Mouse (Mus musculus) spleen, postnatal 10 days (tissue): ENCODE results near the gene Fbxw5.

ENCODE experiments used
- DNase-seq, 2 experiments: peaks; one replicate each; pipeline ENCODE4 v3.0.0; 2021 to 2022; ENCODE audit warnings: low spot score in 2 of 2

Gene Fbxw5

DNA sequence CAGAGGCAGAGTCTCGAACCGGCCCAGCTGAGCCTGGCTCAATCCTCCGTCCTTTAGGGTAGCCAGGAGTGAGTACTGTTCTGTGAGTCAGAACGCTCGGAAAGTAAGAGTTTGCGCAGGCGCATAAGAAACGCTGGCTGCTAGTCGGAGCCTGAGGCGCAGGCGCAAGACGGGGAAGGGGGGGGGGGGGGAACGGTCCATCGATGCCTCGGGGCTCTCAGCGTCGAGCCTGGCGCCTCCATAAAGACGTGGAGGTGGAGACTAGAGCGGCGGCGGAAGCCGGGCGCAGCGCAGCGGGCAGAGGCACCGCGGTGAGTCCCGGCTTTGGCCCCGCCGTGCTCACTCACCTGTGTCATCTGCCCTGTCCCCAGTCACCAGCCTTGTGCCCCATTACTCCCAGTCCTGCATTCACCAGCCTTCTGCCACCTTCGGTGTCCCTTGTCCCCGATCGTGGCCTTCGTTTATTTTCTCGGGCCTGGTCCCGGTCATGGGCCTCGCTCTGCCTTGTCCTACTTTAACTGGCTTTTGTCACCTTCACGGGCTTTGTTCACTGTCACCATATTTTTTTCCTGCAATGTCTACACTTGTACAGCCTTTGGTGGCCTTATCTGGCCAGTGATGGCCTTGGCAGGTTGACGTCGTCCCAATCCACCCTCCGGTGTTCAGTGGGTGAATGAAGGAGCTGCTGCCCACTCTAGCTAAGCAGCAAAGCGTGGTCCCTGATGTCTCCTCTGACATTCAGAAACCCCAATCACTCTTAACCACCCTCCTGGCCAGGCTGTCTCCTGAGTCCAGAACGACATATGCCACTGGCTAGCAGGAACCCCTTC is at the start of gene Fbxw5:
Fbxw5 (plus strand) TSS at position 175 of the 830 bp plus-strand sequence.
- peak; percentile 71 to 86 for DNase-seq

DNA sequence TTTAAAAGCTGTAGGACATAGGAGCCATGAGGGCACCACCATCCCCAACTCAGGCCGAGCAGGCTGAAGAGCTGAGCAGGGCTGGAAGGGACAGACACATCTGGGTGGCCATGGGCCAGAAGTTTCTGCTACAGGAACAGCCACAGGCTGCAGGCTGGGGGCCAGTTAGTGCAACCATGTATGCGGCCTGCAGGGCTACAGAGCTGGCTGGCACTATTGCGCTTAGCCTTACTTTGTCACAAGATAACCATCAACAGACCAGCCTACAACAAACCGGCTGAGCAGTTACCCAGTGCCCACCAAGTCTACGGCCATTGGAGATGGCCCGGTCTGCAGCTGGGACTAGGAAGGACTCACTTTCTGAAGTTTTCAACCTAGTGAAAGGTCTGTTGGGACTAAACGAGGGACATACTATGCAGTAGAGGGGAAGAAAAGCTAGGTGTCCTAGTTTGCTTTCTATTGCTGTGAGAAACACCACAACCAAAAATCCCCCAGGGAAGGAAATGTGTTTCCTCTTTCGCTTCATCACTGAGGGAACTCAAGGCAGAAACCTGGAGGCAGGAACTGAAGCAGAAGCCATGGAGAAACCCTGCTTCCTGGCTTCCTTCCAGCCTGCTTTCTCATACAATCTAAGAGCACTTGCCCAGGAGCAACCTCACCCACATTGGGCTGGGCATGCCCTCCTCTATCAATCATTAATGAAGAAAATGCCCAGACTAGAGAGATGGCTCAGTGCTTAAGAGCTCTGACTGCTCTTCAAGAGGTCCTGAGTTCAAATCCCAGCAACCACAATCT is 49.5 kb upstream of the Fbxw5 start:
- DNase-seq = no peak

DNA sequence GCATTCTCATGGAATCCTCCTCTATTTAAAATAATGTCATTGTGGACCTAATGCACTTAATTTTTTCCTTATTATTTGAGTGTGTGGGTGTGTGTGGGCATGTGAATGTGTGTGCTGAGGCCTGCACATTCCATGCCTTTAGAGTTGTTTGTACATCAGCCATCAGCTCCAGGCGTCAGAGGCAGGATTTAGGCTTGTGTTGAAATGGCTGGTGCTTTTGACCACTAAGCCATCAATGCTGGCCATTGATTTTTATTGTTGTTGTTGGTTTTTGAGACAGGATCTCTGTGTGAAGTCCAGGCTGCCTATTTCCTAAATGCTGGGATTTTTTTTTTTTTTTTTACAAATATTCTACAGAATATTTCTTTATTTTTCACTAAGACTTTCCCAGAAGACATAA is 47.6 kb upstream of the Fbxw5 start:
- DNase-seq = no peak

DNA sequence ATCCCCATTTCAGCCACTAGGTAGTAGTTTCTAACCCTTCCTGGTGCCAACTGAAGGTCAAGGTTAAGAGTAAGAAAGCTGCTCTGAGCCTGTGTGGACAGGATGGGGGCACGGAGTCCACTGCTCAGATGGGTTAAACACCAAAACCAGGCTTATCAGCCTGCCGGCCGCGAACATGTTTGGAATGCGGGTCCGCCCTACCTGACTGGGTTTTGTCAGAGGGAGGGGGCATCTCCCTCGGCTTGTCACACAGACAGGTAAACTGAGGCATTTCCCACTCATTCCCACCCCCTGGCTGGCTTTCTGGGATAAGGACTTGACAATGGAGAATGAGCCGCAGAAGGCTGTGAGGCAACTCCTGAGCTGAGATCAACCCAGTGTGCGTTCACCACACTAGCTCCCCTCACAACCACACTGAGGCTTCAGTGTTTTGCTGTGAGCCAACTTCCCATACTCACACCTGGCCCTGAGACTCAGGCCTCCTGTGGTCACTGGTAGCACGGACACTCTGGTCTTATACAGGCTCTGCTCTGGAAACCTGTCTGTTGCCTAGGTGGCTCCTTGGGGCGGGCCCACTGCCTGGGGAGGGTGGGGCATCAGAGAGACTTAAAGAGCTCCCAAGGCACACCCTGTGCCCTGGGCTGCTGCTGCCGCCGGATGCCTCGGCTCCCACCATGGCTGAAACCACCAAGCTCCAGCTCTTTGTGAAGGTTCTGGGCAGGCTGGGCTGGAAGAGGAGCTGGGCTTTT is 44.2 kb upstream of the Fbxw5 start, which contains the start of gene Clic3:
Clic3 (plus strand) TSS at position 634 of the 749 bp plus-strand sequence.
- DNase-seq = no peak

DNA sequence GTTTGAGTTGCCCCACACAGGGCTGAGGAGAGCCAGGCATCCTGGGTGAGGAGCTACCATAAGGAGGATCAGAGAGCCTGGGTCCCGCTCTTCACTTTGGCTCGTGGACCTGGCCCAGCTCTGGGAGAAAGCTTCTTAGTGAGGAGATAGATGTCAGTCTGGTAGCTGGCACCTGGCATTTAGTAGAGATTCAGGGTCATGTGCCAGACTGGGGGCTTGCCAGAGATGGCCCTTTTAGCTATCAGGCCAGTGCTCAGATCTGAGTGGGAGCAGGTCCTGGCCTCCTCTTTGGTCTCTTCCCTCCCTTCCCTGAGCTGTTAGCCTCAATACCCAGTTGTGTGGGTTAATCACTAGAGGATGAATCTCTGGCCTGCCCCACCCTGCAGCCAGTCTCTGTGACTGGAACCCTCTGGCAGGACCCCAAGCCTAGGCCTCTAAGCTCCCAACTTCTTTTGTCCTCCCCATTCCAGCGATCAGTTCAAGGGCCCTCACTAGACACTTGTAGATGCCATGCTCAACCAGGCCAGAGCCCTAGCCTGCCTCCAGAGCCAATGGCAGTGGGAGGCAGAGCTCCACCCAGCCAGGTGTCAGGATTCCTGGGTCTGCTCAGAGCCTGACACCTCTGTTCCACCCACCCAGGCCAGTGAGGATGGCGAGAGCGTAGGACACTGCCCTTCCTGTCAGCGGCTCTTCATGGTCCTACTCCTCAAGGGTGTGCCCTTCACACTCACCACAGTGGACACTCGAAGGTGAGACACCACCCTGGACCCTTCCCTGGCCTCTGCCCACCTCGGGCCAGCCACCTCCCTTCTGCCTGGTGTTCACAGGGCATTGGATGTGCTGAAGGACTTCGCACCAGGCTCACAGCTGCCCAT is 43.3 kb upstream of the Fbxw5 start:
- DNase-seq = no peak

DNA sequence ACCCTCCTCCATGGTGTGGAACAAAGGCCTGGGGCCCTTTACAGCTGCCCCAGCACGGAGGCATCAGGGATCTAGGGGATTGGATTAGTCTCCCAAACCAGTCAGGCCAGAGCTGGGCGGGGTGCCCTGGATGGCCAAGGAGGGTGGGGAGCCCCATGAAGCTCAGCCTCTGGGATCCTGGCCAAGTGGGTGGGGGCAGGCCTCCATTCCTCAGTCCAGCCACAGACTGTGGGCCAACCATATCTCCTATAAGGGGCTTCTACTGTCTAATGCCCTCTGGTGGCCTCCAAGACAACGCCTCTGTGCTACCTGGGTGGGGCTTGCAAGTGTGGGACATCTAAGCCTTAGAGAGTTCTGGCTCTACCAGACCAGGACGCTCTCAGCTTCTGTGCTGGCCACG is 41.6 kb upstream of the Fbxw5 start:
- DNase-seq = no peak

DNA sequence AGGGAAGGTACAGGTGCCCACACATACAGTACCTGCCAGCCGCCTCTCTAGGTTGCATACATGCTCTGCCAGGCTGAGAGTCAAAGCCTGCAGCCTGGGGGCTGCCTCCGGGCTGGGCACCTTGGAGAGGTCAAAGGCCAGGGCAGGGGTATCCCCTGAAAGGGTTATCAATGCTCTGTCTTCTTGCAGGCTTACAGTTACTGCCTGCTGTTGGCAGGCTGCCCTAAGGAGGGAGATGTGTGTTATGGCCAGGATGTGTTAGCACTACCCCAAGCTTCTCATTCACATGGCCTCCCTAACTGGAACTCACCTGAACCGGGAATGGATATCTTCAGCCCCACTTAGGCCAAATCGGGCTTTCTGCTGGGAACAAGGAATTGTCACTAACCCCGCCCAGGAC is 40.4 kb upstream of the Fbxw5 start:
- DNase-seq = peak; percentile 28 to 36

DNA sequence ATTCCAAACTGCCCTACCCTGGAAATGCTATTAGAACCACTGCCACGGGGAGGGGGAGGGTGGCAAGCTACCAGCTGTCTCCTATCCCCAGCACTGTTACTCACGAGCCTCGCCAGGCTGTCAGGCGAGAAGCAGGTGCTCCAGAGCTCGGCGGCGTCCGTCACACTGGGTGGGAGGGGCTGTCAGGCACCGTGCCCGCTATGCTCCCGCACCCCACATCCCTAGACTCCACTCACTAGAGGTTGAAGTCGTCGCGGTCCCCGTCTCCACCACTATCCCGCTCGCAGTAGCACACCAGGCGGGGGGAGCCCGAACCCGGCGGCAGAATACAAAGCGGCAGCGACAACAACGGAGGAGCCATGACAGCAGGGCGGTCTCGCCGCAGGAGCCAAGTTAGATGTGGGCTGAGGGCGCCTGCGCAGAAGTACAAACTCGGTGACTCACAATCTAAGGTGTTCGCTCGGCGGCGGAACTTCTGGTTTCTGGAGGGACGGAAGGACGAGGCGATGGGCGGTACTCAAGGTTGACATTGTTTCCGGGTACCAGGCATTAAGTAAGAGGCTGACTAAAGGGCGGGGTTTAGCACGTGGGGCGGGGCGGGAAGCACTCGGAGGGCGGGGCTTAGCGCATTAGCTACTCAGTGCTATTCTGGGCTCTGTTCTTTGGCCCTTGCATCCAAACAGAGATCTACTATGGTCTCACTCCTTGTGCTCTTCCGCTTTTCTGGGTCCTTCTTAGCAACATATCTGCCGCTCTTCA is 39.8 kb upstream of the Fbxw5 start, which contains the start of gene Paxx:
Paxx (minus strand) TSS at position 544 of the 759 bp plus-strand sequence.
- DNase-seq = peak; percentile 82 to 92

DNA sequence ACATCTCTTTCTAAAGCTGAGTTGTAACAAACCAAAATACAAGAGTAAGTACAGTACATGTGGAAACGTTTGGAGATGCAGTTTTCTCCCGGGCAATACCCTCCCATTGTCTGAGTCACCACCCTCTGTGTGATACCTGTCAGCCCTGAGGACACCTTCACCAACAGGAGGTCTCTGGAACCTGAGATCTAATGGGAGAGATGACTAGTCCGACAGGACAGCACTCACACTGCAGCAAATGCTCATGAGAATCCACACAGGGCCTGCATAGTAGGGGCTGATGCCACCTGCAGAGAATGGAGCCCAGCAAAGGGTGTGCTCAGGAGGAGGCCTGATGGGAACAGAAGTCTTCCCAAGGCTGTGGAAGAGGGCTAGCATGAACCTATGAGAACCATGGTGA is 39.1 kb upstream of the Fbxw5 start:
- no peak for DNase-seq

DNA sequence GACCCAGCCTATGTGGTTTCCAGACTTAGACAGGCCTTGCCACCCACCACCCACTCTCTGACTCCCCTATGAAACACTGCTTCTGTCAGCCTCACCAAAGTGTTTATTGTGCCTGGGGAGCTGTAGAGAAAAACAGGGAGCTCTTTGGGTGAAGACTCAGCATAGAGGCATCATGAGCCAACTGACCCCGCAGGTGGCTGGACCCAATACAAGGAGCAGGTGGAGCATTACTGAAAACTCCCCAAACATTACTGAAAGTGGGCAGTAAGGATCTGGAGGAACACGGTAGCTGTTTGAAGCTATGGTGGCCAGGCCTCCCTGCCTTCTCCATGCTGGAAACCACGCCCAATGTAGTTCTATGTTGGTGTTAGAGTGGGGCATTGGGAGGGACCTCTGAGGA is 36.9 kb upstream of the Fbxw5 start:
- no peak for DNase-seq

DNA sequence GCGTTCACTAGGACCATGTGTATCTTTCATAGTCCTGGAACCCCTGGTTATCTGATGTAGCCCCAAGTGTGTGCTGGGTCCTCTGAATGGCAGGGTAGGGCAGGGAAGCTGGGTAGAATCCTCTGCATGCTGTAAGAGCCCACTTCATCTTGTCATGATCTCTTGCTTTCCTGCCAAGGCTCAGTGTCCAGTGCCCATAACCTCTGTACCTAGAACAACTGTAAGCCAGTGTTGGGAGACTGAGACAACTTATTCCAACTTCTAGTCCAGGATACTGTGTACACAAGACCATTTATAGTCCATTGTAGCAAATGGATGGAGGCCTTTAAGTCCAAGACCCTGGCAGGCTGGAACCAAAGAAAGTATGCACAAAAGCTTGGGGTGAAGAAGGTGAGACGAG is 35.3 kb upstream of the Fbxw5 start:
- no peak for DNase-seq

DNA sequence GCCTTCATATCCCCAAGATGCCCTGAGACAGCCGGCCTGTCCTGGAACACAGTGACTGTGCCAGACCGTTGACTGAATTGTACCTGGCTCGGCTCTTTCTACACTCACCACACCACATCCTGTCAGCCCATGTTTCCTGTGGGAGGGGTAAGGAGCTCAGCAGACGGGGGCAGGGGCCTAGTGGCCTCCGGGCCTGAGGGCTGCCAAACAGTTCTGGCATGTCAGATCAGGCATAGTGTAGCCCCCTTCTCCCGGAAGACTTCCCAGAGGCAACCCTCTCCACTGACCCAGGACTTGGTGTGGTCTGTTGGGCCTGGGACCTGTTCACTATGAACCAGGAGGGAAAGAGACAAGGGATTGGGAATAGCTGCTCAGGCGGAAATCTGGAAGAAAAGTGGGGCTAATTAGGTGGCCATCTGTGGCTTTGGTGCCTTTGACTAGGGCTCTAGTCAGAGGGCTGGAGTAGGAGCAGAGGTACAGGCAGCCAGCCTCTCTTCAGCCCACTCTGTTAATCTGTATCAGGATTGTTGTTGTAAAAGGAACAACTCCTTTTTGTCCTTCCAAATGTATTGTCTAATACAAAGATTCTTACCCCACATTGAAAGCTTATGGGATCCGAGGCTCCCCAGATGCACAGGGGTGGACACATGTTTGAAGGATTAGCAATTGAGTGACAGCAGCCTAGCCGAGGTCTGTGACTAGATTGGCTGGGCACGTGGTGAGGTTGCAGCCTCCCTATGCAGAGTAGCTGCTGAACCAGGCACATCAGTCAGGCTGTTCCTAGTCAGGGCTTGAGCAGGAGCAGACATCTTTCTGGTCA is 34.5 kb upstream of the Fbxw5 start:
- DNase-seq = peak in 1 of 2 experiments; percentile 73

DNA sequence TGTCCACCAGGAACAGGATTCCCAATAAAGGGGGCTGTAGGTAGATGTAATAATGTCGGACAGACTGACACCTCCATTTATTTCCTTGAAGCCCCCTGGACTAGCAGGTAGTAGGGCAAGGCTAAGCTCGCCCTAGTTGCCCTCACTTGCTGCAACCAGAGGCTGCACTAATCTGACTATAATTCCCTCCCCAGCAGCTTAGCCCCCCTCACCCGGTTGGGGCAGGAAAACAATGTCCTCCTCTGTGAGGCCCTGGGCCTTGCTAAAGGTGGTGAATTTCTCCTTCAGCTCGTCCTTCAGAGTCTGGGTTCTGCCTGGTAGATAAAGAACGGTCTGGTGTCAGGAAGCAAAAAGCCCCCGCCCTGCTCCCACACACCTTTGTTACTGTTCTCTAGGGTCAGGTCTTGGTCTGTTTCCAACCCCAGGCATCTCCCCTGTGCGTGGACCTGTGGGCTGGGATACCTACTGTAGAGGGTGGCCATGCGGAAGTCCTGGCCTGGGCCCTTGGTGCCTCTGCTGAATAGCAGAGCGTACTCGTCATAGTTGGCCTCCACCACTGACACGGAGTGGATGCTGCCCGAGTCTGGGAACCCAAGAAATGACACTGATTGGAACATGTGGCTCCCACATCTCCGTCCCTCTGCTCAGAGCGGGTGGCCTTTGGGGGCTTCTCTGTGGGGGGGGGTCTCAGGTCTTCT is 32.8 kb upstream of the Fbxw5 start:
- DNase-seq = no peak

DNA sequence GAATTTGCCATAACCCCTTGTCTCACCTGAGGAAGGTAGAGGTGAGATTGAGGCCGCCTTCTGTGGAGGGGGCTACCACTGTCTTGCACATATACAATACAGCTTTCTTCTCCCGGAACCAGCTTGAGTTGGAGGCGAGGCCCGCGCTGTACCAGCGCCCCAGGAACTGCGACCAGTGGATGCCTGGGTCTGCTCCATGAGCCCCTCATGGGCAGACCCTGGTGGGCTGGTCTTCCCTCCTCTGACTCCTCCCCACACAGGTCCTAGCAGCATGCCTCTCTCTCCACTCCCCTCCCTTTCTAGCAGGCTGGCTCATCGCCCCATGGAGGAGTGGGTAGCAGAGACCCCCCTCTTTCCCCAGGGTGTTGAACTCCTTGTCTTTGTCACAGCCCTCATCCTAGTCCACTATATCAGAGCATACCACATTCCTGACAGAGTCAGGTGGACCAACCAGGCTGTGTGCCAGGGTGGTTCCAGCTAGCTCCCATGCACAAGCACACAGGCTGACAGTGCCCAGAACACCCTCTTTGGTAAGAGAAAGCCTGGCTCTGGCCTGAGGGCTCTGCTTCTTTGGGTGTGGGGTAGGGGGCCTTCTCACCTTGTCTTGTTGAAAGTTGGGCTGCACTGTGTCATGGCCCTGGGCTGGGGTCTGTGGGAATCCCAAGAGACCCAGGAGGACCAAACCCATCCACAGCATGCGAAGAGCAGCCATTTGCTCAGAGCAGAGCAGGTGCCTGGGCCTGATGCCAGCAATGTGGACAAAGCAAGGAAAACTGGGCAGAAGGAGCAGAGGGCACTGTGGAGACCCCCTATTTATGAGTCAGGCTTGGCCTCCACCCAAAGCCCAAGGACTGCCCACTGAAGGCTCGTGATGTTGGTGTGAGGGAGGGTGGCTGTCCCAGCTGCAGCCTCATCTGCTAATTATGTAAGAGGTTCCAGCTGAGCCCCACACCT is 31.3 kb upstream of the Fbxw5 start:
- no peak for DNase-seq

DNA sequence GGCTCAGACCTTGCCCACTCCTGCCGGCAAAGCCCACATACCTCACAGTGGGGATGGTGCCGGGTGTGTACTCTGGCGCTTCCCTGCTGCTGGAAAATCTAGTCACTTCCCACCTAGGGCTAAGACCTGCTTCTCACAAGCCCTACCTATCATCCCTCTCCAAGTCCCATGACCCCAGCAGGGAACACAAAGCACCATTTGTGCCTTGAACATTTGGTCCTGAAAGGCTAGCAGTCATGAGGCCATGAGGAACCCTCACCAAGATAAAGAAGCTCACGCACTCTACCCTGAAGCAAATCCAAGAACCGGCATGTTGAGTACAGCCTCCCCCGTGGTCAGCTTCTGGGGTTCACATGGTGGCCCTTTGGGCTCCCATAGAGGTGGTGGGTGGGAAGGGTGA is 30.6 kb upstream of the Fbxw5 start, which contains the start of gene Ptgds:
Ptgds (minus strand) TSS at position 78 of the 400 bp plus-strand sequence.
- DNase-seq = no peak

DNA sequence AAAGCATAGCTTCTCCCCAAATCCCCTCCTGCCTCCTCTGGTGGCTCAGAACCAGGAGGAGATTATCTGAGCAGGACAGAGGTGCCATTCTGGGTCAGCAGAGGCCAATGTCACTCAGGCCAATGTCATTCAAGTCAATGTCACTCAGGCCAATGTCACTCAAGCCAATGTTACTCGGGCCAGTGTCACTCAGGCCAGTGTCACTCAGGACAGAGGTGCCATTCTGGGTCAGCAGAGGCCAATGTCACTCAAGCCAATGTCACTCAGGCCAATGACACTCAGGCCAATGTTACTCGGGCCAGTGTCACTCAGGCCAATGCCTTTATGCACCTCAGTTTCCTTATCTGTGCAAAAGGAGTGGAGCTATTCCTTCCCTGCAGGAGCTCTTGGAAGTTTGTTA is 28.0 kb upstream of the Fbxw5 start:
- DNase-seq = no peak

DNA sequence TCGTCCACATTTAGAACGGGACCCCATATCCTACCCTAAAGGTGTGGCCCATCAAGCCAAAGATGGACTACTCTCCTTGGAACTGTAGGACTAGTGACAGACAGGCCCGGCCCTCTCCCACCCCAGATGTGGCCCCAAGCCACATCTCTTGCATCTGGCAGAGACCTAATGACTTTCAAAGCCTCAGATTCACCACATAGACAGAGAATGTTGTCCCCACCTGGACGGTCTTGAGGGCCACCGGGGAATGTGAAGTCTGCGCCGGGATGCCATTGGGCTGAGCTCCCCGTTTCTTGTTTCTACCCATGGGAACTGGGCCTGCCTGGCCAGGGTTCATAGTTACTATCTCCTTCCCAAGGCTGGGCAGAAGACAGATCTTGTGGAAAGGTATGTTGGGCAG is 23.0 kb upstream of the Fbxw5 start:
- DNase-seq = no peak
